ENCODE assay signal across 8 mouse cellular contexts in the genomic region with DNA sequence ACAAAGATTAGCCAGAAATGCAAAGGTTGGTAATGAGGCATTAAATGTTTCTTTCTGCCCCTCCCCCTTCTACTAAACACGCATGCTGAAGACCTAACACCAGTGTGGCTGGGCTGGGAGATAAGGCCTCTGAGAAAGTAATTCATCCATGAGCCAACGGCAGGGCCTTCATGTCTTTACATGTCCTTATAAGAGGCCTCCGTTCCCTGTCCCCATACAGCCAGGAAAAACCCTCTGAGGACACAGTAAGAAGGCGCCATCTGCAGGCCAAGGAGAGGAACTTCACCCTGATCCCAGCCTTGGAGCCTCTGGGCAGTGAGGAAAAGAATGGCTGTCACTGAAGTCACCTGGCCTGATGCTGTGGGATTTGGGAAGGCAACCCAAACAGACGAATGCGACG. TPM values are rescaled to one million over a fixed set of nuclear protein-coding genes. Genes with fewer than 3 reads are reported as not detected.
DNase-seq lines count a peak whose midpoint lies in the region; ATAC-seq and TF ChIP-seq lines count a peak whose summit lies in the region.

No protein-coding gene starts in this region.

- 0 out of 2 replicates have a peak overlapping the region, but pooled peaks have one; percentile 37 for H3K27ac ChIP-seq in heart, embryonic 10.5 days
- H3K27ac ChIP-seq in kidney, adult 2 months (ENCODE audit: insufficient read depth, low read depth, low read length) = no peak overlapping the region
- H3K27ac ChIP-seq in liver, embryonic 11.5 days (ENCODE audit: low read depth, low read length) = 0 out of 2 replicates have a peak overlapping the region, but pooled peaks have one; percentile 13

- WGBS in heart, embryonic 10.5 days = 21% methylated on average over 7 of the region's 7 CpGs
- WGBS in kidney, adult 2 months = 28% methylated on average over 7 of the region's 7 CpGs
- WGBS in liver, embryonic 11.5 days = 30% methylated on average over 7 of the region's 7 CpGs

- no peak overlapping the region for H3K4me2 ChIP-seq in liver, embryonic 11.5 days

- H3K27me3 ChIP-seq in heart, embryonic 10.5 days (ENCODE audit: insufficient read depth, poor library complexity, severe bottlenecking) = no peaks in the 10 kb centered on the region
- H3K27me3 ChIP-seq in kidney, adult 2 months (replicated peaks; ENCODE audit: control insufficient read depth, insufficient read depth, low read length) = no peaks in the 10 kb centered on the region
- H3K27me3 ChIP-seq in liver, embryonic 11.5 days (replicated peaks; ENCODE audit: control insufficient read depth, insufficient read depth, low read length) = no peaks in the 10 kb centered on the region

- no peaks in the 10 kb centered on the region for H3K9me3 ChIP-seq in heart, embryonic 10.5 days
- H3K9me3 ChIP-seq in liver, embryonic 11.5 days (ENCODE audit: control insufficient read depth, low read length) = no peaks in the 10 kb centered on the region

- H3K9ac ChIP-seq in liver, embryonic 11.5 days (ENCODE audit: low read depth, low read length) = no peak overlapping the region

- peak; percentile 79 for DNase-seq in 416B (ENCODE audit: low read depth)
- DNase-seq in adrenal gland, adult (ENCODE audit: inconsistent age in 2 of 2, low spot score in 1 of 2) = peak; percentile 60 to 86
- DNase-seq in embryo, embryonic 10 days (ENCODE audit: low spot score) = peak; percentile 84
- DNase-seq in heart, embryonic 10.5 days (ENCODE audit: low spot score) = peak; percentile 87
- DNase-seq in kidney, adult 2 months = peak; percentile 61
- peak; percentile 61 for DNase-seq in liver, embryonic 11.5 days (ENCODE audit: low spot score)
- peak; percentile 41 for DNase-seq in testis, postnatal 14 days (ENCODE audit: low spot score)

- no peak overlapping the region for H3K4me3 ChIP-seq in heart, embryonic 10.5 days
- no peak overlapping the region for H3K4me3 ChIP-seq in kidney, adult 2 months (ENCODE audit: insufficient read depth, low read depth, low read length)
- no peak overlapping the region for H3K4me3 ChIP-seq in liver, embryonic 11.5 days (ENCODE audit: low read depth, low read length)

- peak; percentile 96 for TF ChIP-seq CTCF in kidney, adult 2 months (conservative IDR thresholded peaks at IDR 0.05; ENCODE audit: insufficient read depth, insufficient read length, low read depth, low read length)

- TF ChIP-seq POLR2A in kidney, adult 2 months (IDR thresholded peaks at IDR 0.05; ENCODE audit: low read depth, low read length) = no peak

- peak; percentile 89 for ATAC-seq in liver, embryonic 11.5 days (replicated peaks; ENCODE audit: low FRiP score)
- peak; percentile 66; the same call in 1 of the 2 replicates for ATAC-seq in monocyte, adult 5-6 weeks (replicated peaks; ENCODE audit: insufficient number of reproducible peaks, low FRiP score, low TSS enrichment, poor library complexity, severe bottlenecking)

- 0 out of 2 replicates have a peak, but pooled peaks cover 4% of the 10 kb centered on the region for H3K36me3 ChIP-seq in heart, embryonic 10.5 days
- H3K36me3 ChIP-seq in kidney, adult 2 months (ENCODE audit: control insufficient read depth, insufficient read depth, low read length) = no peaks in the 10 kb centered on the region
- peaks cover 5% of the 10 kb centered on the region; the same call in 1 of the 2 replicates for H3K36me3 ChIP-seq in liver, embryonic 11.5 days (ENCODE audit: control insufficient read depth, insufficient read depth, low read length)

- H3K4me1 ChIP-seq in heart, embryonic 10.5 days = peaks cover 26% of the 10 kb centered on the region
- H3K4me1 ChIP-seq in kidney, adult 2 months (ENCODE audit: control insufficient read depth, insufficient read depth, low read length) = no peaks in the 10 kb centered on the region
- peaks cover 9% of the 10 kb centered on the region for H3K4me1 ChIP-seq in liver, embryonic 11.5 days (replicated peaks; ENCODE audit: control insufficient read depth, insufficient read depth, low read length)

RNA-seq across cellular contexts. Expression of gene Rcan1, which starts 13.1 kb away (rescaled TPM):
- 78.8 and 129 TPM in 2 replicates for polyA plus RNA-seq in heart, embryonic 10.5 days (2016; fragmentation: Nextera tagmentation; extraction: Ambion mirVana)
- 36.2 and 44.4 TPM in 2 replicates for polyA plus RNA-seq in kidney, adult 2 months (2012; rRNA removed)
- 21.6 and 21.9 TPM in 2 replicates for polyA plus RNA-seq in liver, embryonic 11.5 days (2014; fragmentation: Nextera tagmentation; extraction: Ambion mirVana)
- total RNA-seq in monocyte, adult 5-6 weeks (2017) = 16.3 to 27.2 TPM (median 16.8 TPM) in 3 replicates

RNA-seq across cellular contexts. Expression of gene Clic6, which starts 27.9 kb away (rescaled TPM):
- polyA plus RNA-seq in heart, embryonic 10.5 days (2016; fragmentation: Nextera tagmentation; extraction: Ambion mirVana) = 3.1 and 4.2 TPM in 2 replicates
- 3.2 and 3.6 TPM in 2 replicates for polyA plus RNA-seq in kidney, adult 2 months (2012; rRNA removed)
- 1.5 and 1.6 TPM in 2 replicates for polyA plus RNA-seq in liver, embryonic 11.5 days (2014; fragmentation: Nextera tagmentation; extraction: Ambion mirVana)
- not detected in 3 replicates for total RNA-seq in monocyte, adult 5-6 weeks (2017)
